Mouse (Mus musculus) hindbrain, embryonic 11.5 days (tissue): ENCODE measurements at regions not wholly inside any gene's neighbourhood (a gene's known extent, or its start where the extent isn't known, plus 50 kb on each side); places are given as distances from the start of the nearest gene placed in this dataset.
"Not testable (repeated sequence)": the region's sequence is repeated elsewhere in the genome, so short reads cannot be mapped to it uniquely, and the experiment has no call there.

Experiments
- ATAC-seq: fragments of 200-750 bp; cut with Nextera tagmentation; 2 replicates; pipeline ENCODE4 v1.8.0; 2017; ENCODE audit warnings: mild to moderate bottlenecking, moderate TSS enrichment, moderate library complexity; ENCODE audit not compliant: low FRiP score
- DNase-seq: peaks from one replicate; pipeline ENCODE4 v3.0.0-alpha.2; 2015; ENCODE audit warnings: low spot score
- H3K27ac ChIP-seq: fragments of 300-500 bp; sonication (generic); 2 replicates; pipeline ENCODE4 v1.5.1; 2014; ENCODE audit warnings: mild to moderate bottlenecking, low read depth, low read length
- H3K27me3 ChIP-seq: fragments of 300-500 bp; sonication (generic); 2 replicates; pipeline ENCODE4 v1.6.1; 2014; ENCODE audit warnings: mild to moderate bottlenecking, low read length, moderate library complexity, mixed read lengths; ENCODE audit not compliant: control insufficient read depth, insufficient read depth
- H3K36me3 ChIP-seq: fragments of 300-500 bp; sonication (generic); 2 replicates; pipeline ENCODE4 v1.6.1; 2014; ENCODE audit warnings: mild to moderate bottlenecking, low read length, moderate library complexity, mixed read lengths; ENCODE audit not compliant: control insufficient read depth, insufficient read depth
- H3K4me1 ChIP-seq: fragments of 300-500 bp; sonication (generic); replicated peaks from 2 replicates; pipeline ENCODE4 v1.6.1; 2014; ENCODE audit warnings: low read length, mixed read lengths; ENCODE audit not compliant: control insufficient read depth, insufficient read depth
- H3K4me2 ChIP-seq: fragments of 300-500 bp; sonication (generic); replicated peaks from 2 replicates; pipeline ENCODE4 v1.6.1; 2014; ENCODE audit warnings: mild to moderate bottlenecking, low read depth, low read length
- H3K4me3 ChIP-seq: fragments of 300-500 bp; sonication (generic); 2 replicates; pipeline ENCODE4 v1.5.1; 2014; ENCODE audit warnings: low read depth, low read length
- H3K9ac ChIP-seq: fragments of 300-500 bp; sonication (generic); 2 replicates; pipeline ENCODE4 v1.6.1; 2014; ENCODE audit warnings: low read depth, low read length
- H3K9me3 ChIP-seq: fragments of 300-500 bp; sonication (generic); 2 replicates; pipeline ENCODE4 v1.6.1; 2016; ENCODE audit warnings: low read length; ENCODE audit not compliant: control insufficient read depth
- WGBS: fragments of 180-500 bp; shearing (Covaris S2); extraction: QIAGEN DNeasy Blood & Tissue Kit; methylation state at CpG from one replicate; pipeline ENCODE4 v1.1.7; 2014; 5-methylcytosine and 5-hydroxymethylcytosine counted together

DNA sequence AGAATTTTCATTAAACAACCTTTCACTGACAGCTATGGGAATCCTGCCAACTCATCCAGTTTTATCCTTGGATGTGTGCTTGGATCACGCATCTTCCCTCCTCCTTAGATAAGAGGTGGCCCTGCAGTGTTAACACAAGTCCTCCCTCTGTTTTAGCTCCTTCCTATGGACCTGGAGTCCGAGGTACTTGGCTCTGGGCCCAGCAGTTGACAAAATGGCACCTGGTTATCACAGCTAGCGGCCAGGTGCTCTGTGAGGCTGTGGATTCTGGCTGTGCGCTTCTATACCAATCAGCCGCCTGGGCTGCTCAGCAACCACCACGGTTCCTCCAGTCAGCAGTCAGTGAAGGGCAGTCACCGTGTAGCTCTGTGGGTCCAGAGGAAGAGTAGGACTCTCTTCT, 157.4 kb downstream of the Prdm2 start:
- DNase-seq (no peak), ATAC-seq (no peak)
- H3K27me3 ChIP-seq = no peaks in the 10 kb centered on the region
- no peaks in the 10 kb centered on the region for H3K9me3 ChIP-seq
- WGBS = 88% methylated on average over 7 of the region's 7 CpGs
- no peak overlapping the region for H3K4me2 ChIP-seq
- no peak overlapping the region for H3K9ac ChIP-seq
- H3K4me1 ChIP-seq = no peaks in the 10 kb centered on the region
- no peak overlapping the region for H3K27ac ChIP-seq
- H3K4me3 ChIP-seq = no peak overlapping the region
- no peaks in the 10 kb centered on the region for H3K36me3 ChIP-seq

DNA sequence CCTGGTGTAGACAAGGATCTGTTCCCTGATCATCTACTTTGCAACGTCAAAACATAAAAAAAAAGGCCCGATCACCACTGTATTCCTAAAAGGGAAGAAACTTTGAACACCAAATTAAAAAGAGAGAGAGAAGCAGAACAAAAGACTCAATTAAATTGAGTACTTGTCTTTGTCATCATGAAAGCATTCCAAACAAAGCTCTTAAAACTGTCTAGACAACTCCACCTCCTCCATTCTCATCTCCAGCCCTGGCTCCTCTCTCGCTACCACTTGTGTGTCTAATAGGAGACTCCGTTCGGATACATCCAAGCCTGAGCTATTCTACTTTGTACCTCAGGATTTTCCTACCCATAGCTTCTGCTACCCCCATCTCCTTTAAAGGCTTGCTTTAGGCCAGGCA, 159.8 kb downstream of the Prdm2 start:
- Histone ChIP-seq H3K4me3 (no peak overlapping the region), H3K27ac (no peak overlapping the region), H3K4me2 (no peak overlapping the region), H3K36me3 (no peaks in the 10 kb centered on the region), H3K27me3 (no peaks in the 10 kb centered on the region), H3K4me1 (no peaks in the 10 kb centered on the region), H3K9ac (no peak overlapping the region), H3K9me3 (no peaks in the 10 kb centered on the region)
- ATAC-seq (no peak), DNase-seq (no peak)
- 83% methylated on average over 5 of the region's 5 CpGs for WGBS

DNA sequence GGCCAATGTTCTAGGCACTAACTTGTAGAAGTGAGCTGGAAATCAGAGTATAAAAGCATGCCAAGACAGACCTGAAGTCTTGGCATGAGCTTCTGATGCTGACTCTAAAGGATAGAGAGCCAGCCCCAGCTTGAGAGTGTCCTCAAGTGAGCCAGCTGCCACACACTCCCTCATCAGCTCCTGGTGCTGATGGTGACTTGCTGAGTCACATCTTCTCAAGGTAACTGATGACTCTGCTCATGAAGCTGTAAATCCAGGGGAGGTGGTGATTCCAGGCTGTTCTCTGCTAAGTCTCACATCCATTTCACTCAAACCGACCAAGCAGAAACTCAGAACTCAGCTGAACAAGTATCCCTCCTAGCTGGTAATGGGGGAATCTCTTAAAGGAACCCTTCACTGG, 161.6 kb downstream of the Prdm2 start:
- ATAC-seq (no peak), DNase-seq (no peak)
- H3K4me3 ChIP-seq = no peak overlapping the region
- H3K36me3 ChIP-seq = no peaks in the 10 kb centered on the region
- 93% methylated on average over 1 of the region's 1 CpGs for WGBS
- no peaks in the 10 kb centered on the region for H3K9me3 ChIP-seq
- no peak overlapping the region for H3K9ac ChIP-seq
- H3K4me1 ChIP-seq = no peaks in the 10 kb centered on the region
- no peak overlapping the region for H3K4me2 ChIP-seq
- H3K27me3 ChIP-seq = no peaks in the 10 kb centered on the region
- no peak overlapping the region for H3K27ac ChIP-seq

DNA sequence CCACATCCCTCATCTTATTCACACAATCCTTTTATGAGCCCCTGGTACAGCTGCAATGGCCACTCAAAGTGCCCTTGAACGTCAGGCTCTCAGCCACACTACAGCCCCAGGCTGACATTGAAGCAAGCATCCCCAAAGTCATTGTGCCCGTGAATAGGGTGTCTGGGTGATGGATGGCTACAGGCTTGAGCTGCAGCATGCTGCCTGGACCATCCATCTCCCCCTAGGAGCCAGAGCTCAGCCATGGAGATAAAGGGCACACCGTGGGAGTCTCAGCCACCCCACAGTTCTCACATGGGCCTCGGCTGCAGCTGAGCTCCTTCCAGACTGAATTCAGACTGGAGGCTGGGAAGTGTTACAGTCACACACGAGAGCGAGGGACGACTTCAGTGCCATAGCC, 167.6 kb downstream of the Prdm2 start:
- DNase-seq (peak; percentile 67), ATAC-seq (peak; percentile 95)
- Histone ChIP-seq H3K27ac (peak overlapping the region; percentile 54; the same call in 1 of the 2 replicates), H3K36me3 (no peaks in the 10 kb centered on the region), H3K9ac (no peak overlapping the region), H3K9me3 (no peaks in the 10 kb centered on the region), H3K27me3 (no peaks in the 10 kb centered on the region), H3K4me1 (no peaks in the 10 kb centered on the region), H3K4me2 (no peak overlapping the region), H3K4me3 (no peak overlapping the region)
- WGBS = 35% methylated on average over 7 of the region's 7 CpGs

GRCm38 (mm10) chr4:143042806-143043205, 170.0 kb downstream of the Prdm2 start:
- Histone ChIP-seq H3K4me2 (no peak overlapping the region), H3K4me1 (no peaks in the 10 kb centered on the region), H3K9ac (no peak overlapping the region), H3K9me3 (no peaks in the 10 kb centered on the region), H3K36me3 (no peaks in the 10 kb centered on the region), H3K27me3 (no peaks in the 10 kb centered on the region), H3K27ac (no peak overlapping the region), H3K4me3 (no peak overlapping the region)
- 26% methylated on average over 6 of the region's 6 CpGs for WGBS
- DNase-seq (peak; percentile 35), ATAC-seq (peak; percentile 25; the same call in 1 of the 2 replicates)

GRCm38 (mm10) chr4:143038626-143039025, 174.2 kb downstream of the Prdm2 start:
- 80% methylated on average over 9 of the region's 9 CpGs for WGBS
- Histone ChIP-seq H3K9ac (no peak overlapping the region), H3K4me1 (no peaks in the 10 kb centered on the region), H3K27ac (no peak overlapping the region), H3K9me3 (no peaks in the 10 kb centered on the region), H3K4me3 (no peak overlapping the region), H3K27me3 (no peaks in the 10 kb centered on the region), H3K36me3 (no peaks in the 10 kb centered on the region), H3K4me2 (no peak overlapping the region)
- ATAC-seq (no peak), DNase-seq (no peak)

DNA sequence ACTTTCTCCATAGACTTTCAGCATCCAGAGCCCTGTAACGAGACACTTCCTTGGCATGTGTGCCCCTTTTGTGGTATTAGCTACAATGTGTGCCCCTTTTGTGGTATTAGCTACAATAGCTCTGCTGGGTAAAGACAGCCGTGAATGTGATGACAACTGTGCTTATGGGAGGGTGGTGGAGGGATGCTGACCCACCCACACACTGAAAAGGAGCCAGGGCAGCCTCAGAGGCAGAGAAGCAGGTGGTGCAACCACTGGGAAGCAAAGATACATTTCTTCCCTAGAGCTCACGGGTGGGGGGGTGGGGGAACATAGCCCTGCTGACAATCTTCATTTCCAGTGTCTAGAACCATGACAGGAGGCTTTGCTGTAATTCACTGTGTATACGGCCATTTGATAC, 176.1 kb downstream of the Prdm2 start:
- no peaks in the 10 kb centered on the region for H3K9me3 ChIP-seq
- no peaks in the 10 kb centered on the region for H3K4me1 ChIP-seq
- H3K4me2 ChIP-seq = no peak overlapping the region
- 62% methylated on average over 4 of the region's 4 CpGs for WGBS
- H3K27me3 ChIP-seq = no peaks in the 10 kb centered on the region
- H3K4me3 ChIP-seq = no peak overlapping the region
- DNase-seq = no peak
- H3K9ac ChIP-seq = no peak overlapping the region
- no peak for ATAC-seq
- no peaks in the 10 kb centered on the region for H3K36me3 ChIP-seq
- H3K27ac ChIP-seq = no peak overlapping the region

DNA sequence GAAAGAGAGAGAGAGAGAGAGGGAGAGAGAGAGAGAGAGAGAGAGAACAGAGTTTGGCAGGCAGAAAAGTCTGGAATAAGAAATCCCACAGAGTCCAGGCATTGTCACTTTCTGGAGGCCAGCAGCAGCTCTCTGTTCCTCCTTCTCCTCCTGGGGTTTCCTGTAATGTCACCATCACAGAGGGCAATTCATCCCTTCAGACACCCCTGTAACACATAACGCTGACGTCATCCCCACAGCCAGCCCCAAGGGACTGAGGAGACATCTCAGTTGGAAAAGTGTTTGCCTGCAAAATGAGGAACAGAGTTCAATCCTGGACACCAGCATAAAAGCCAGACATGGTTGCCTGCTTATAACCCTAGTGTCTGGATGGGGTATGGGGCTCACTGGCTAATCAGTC, 177.7 kb downstream of the Prdm2 start:
- not testable (repeated sequence) for H3K4me2 ChIP-seq, ATAC-seq, H3K36me3 ChIP-seq, H3K9ac ChIP-seq, H3K9me3 ChIP-seq, H3K27ac ChIP-seq, H3K4me3 ChIP-seq, H3K4me1 ChIP-seq, H3K27me3 ChIP-seq, DNase-seq
- WGBS = 73% methylated on average over 2 of the region's 2 CpGs

DNA sequence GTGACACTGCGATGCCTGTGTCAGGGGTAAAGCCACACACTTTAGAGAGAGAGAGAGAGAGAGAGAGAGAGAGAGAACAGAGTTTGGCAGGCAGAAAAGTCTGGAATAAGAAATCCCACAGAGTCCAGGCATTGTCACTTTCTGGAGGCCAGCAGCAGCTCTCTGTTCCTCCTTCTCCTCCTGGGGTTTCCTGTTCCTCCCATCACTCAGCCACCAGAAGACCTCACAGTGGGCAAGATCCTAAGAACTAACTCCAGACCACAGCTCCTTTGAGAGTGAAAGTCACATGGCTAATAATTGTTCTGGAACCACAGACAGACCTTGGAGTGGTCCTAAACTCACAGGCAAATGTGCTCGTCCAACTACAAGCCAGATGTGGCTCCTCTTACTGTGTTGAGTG, 178.5 kb downstream of the Prdm2 start:
- not testable (repeated sequence) for H3K4me3 ChIP-seq, ATAC-seq, H3K27me3 ChIP-seq, H3K4me2 ChIP-seq, H3K4me1 ChIP-seq, H3K27ac ChIP-seq, H3K9me3 ChIP-seq, H3K36me3 ChIP-seq, H3K9ac ChIP-seq, DNase-seq
- WGBS = 91% methylated on average over 2 of the region's 2 CpGs
